Mouse (Mus musculus) CD4-positive, CD25-positive, alpha-beta regulatory T cell, adult 2 months (primary cell): ENCODE measurements around the gene Wdfy1.

Experiments
- DNase-seq: peaks from one replicate; pipeline ENCODE4 v3.0.0-alpha.2; 2012; ENCODE audit warnings: low read depth, low spot score

Wdfy1 gene

DNA sequence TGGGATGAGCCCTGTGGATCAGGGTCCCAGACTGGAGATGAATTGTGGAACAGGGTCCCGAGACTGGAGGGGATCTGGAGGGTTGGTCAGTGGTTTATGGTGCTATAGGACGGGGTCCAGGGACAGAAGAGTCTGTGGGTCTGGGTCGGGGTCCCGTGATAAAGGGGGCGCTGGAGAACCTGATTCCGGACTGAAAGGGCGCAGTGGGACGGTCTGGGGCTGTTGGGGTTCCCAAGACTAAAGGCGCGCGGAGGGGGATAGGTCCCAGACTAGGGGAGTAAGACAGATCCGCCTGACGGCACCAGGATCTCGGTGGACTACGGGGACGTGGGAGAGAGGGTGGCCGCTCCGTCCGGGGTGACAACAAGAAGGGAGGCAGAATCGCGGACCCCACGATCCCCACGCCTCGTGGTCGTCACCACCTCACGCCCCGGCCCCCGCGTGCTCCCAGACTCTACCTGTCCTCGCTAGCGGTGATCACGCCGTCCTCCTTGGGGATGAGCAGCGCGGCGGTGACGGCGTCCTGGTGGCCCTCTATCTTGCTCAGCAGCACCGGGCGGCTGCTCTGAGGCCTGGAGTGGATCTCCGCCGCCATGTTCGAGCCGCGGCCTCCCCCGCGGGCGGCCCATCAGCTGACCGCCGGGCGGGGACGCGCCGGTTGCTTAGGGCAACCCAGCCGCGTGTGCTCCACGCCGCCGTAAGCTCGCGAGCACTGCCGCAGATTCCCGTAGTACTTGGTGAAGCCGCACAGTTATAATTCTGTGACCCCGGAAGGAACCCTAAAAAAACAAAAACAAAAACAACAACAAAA, 14.6 kb downstream of the Wdfy1 start:
- peak; percentile 87 for DNase-seq

- peak; percentile 10 for DNase-seq
These were observed 15.3 kb downstream of the Wdfy1 start for GRCm38 (mm10) chr1:79760656-79761055.

GRCm38 (mm10) chr1:79759436-79759972, 16.4 kb downstream of the Wdfy1 start:
- DNase-seq, result no peak

- DNase-seq, result no peak
These were observed 16.9 kb downstream of the Wdfy1 start for GRCm38 (mm10) chr1:79759006-79759405.

GRCm38 (mm10) chr1:79757597-79757996, 18.3 kb downstream of the Wdfy1 start:
- no peak for DNase-seq

DNA sequence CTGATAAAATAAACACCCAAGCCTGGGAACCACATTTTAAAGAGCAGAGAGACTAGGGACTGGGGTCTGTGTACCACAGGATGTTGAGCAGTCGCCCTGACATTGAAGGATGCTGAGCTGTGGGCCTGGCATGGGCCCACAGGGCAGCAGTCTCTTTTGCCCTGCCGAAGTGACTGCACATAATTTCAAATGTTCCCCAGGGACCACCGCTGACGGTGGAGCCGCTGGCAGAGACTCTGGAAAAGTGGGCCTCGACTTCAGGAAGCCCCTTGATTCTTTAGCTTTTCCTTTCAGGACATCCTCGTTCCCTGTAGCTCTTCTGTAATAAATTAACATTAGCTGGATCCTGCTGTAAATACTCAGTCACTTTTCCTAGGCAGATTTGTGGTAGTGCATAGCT, 18.8 kb downstream of the Wdfy1 start:
- DNase-seq, result no peak

DNA sequence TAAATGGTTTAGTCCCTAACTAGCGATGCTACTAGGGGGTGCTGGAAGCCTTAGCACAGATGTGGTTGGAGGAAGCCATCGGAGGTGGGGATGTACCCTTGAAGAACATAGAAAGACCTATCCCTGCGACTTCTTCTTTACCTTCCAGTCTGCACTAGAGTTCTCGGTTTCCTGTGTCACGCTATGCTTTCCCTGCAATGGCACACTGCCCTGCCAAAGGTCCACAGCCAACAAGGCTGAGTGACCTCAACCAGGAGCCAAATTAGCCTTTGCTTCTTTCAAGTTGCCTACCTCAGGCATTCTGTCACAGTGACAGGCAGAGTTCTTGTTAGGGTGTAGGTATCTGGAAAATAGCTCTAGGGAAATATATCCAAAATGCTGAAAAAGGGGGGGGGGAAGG, 19.5 kb downstream of the Wdfy1 start:
- no peak for DNase-seq

DNA sequence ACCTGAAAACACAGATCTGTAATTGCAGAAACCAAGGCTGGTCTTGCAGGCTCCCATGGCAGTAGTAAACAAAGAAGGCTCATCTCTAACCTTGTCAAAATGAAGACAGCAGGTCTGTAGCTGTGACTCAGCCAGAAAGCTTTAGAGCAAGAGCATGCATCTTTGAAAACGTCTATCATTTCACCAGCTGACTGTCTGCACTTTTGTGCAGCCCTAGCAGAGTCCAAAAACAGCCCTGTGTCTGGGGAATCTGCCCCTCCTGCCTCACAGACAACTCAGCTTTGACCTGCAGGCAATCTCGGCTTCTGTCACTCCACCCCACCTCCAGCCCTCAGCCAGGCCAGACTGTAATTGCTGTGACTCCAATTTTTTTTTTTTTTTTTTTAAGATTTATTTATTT, 20.6 kb downstream of the Wdfy1 start:
- no peak for DNase-seq

GRCm38 (mm10) chr1:79754936-79755335, 21.0 kb downstream of the Wdfy1 start:
- DNase-seq, result no peak

DNA sequence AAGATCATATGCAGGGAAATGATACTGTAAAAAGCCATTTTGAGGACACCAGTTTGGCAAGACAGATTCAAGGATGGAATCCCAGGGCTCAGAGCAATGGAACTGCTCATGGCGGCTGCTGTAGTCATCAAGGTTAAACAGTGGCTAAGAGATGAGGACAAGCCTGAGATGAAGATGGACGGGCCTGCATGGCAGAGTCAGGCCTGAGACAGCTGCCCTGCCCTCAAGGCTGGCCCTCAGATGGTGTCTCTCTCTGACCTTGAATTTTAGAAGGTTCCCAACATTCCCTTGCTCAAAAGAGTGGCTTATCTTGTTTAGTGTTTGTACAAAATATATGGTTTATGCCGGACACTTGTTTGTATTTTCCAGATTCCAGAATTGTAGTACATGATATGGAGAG, 22.5 kb downstream of the Wdfy1 start:
- DNase-seq, result no peak

DNA sequence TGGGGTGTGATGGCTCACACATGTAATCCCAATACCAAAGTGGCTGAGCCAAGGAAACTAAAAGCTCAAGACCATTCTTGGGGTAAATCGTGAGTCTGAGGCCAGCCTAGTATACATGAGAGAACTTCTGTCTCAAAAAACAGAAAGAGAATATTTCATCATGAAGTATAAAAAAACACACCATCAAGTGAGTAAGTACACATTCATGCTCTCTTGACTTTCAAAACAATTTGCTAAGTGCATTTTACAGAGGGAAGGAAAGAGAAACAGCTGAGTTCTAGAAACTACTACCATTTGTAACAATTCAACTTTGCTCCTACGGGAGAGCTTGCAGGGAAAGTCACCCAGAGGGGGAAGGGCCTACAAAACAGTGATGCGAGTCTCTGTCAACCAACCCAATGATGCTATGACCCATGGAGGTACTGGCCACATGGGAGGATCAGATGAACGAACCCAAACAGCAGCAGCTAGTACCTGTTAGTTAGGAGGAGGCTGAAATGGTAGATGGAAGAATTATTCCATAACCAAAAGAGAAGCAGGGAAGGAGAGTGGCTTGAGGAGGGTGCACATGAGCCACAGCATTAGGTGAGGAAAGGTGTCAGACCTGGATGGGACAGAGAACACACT, 23.1 kb downstream of the Wdfy1 start:
- no peak for DNase-seq

GRCm38 (mm10) chr1:79752015-79752695, 23.8 kb downstream of the Wdfy1 start:
- peak; percentile 57 for DNase-seq

DNA sequence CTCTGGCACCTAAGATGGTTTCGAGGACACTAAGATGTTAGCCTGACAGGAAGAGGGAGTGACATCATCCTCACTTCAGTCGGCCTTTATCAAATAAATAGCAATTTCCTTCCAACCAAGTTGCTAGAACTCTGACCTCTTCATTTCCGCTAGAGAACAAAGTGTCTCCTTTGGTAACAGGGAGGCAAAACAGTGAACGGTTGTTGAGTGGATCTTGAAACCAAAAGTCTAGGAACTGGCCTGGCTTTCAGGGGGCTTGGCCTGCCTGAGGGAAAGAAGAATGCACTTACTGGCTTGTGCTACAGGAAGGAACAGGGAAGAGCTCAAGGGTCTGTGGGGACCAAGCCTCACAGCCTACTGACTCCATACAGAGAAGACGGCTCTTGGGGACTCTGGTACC, 24.8 kb downstream of the Wdfy1 start:
- DNase-seq, result peak; percentile 56

GRCm38 (mm10) chr1:79746056-79746455, 29.9 kb downstream of the Wdfy1 start:
- DNase-seq, result no peak

DNA sequence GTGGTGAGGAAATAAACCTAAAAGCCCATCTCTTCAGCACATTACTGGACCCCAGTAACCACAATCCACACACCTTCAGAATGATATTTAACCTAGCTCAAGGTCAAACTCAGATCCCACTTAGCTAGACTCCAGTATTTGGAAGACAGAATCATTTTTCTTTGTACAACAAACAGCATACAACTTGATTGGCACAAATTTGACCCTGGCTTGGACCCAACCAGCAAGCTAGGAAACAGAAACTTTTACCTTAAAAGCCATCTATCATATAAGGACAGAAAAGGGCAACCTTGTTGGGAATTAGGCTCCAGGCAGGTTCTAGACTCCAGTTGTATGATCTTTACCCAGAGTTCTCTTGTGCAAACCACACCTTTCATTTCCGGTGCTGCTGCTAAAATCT, 32.6 kb downstream of the Wdfy1 start:
- no peak for DNase-seq

DNA sequence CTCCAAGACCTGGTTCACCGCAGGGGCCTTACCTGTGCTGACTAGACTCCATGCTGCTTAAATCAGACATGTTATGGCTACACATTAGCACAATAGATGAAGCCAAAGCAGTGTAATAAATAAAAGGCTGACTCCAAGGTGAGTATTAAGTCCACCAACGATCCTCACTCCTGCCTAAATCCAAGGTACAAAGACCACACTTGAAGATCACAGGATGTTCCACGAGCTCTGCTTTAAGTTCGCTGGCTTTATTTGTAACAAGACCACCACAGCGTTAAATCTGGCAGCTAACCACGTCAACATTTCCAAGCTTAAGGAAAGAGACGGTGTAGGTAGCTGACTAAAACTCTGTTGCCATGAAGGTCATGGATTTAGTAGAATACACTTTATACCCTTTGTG, 33.0 kb downstream of the Wdfy1 start:
- DNase-seq, result no peak

DNA sequence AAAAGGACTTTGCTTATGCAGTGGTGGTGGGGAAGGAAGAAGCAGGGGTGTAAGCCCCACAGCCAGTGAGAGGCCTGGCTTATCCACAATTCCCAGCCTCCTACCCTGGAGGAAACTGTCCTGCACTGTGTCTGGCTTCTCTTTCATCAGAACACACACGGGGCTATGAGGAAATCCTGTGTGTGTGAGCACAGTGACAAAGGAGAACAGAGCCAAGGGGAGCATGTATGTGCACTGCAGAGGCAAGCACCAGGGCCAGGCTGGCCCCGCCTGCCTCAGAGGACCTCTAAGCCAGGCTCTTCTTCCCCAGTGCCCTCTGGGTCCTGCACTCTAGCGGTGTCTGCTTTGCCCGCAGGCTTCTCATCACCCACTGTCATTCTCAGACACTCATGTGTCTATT, 34.9 kb downstream of the Wdfy1 start:
- DNase-seq, result no peak

DNA sequence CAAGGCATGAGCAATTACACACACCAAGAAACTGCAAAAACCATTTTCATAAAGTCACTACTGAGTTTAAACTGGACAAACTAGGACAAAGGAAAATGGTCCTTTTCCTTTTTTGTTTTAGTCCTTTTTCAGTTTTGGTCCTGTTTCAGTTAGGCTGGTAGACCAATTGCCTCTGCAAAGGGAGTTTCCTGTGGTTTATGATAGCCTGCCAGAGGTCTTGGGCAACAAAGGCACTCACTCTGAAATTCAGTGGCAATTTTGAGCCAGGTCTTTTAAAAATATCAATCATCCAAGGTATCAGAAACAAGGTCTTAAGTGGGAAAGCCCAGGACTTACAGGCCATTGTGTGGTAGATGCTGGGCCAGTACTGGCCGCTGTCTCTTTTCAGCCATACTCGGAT, 36.2 kb downstream of the Wdfy1 start:
- DNase-seq, result no peak

- no peak for DNase-seq
These were observed 39.5 kb downstream of the Wdfy1 start for GRCm38 (mm10) chr1:79736408-79736807.

DNA sequence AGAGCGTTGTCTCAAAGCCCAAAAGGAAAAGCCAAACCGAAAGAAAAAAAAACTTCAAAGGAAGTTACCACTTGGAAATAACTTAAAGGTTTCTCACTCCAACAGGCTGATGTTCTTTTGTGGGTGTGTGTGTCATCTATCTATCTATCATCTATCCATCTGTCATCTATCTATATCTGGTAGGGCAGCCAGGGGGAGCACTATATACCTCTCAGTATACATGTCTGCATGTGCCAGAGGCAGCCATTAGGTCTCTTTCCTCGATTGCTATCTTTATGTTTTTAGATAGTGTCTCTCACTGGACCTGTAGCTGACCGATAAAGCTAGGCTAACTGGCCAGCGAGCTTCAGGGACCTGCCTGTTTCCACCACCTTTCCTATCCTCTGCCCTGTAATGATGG, 41.1 kb downstream of the Wdfy1 start:
- DNase-seq, result peak; percentile 49

GRCm38 (mm10) chr1:79714152-79714923, 61.6 kb downstream of the Wdfy1 start:
- no peak for DNase-seq

GRCm38 (mm10) chr1:79713081-79713480, 62.9 kb downstream of the Wdfy1 start:
- DNase-seq, result no peak
